Mouse (Mus musculus): ENCODE data around the gene Ephb2. TPM values are rescaled to one million over a fixed set of nuclear protein-coding genes. Genes with fewer than 3 reads are reported as not detected.

Gene Ephb2
- polyA plus RNA-seq, 1 experiment from 2014 or later = 0.08 TPM

DNA sequence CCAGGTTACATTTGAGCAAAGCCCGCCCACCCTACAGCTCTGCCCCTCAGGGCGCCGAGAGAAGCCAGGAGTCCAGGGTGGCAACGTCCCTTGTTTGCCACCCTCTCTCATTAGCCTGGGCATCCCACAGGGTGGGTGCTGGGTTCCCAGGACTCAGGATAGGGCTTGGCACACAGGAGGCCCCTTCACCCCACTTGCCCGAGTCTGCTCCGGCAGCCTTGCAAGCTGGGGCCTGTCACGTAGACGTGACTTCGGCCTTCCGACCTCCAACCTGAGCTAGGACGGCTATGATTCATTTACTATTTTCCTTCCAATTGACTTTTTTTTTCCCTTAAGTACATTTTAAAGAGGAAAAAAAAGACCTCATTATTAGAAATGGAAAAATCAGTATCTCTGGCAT, 56.6 kb downstream of the Ephb2 start:
- H3K4me1 ChIP-seq (ENCODE audit: insufficient read depth) = no peaks in the 10 kb centered on the region
- no peak for ATAC-seq

GRCm38 (mm10) chr4:136776471-136776892, 59.3 kb downstream of the Ephb2 start:
- TF ChIP-seq EP300 (IDR thresholded peaks at IDR 0.05; ENCODE audit: low read depth) (no peak), CTCF (IDR thresholded peaks at IDR 0.05; ENCODE audit: low read depth) (no peak)
- H3K27ac ChIP-seq (ENCODE audit: low read depth) = no peak overlapping the region
- no peak overlapping the region for H3K4me3 ChIP-seq (ENCODE audit: low read depth, low read length)
- H3K9ac ChIP-seq (replicated peaks) = no peak overlapping the region
- H3K4me1 ChIP-seq (ENCODE audit: insufficient read depth) = no peaks in the 10 kb centered on the region
- ATAC-seq = no peak
- no peak for DNase-seq
- H3K36me3 ChIP-seq (replicated peaks; ENCODE audit: insufficient read depth, low read length) = no peaks in the 10 kb centered on the region
- H3K27me3 ChIP-seq (ENCODE audit: insufficient read depth, low read length) = no peaks in the 10 kb centered on the region
- no peak overlapping the region for H3K4me2 ChIP-seq (ENCODE audit: low read depth, low read length)
- no peaks in the 10 kb centered on the region for H3K9me3 ChIP-seq (ENCODE audit: low read length)
- 34% methylated on average over 9 of the region's 9 CpGs for WGBS (ENCODE audit: insufficient replicate concordance)

More for the DNA sequence above, 56.6 kb downstream of the Ephb2 start:
- Histone ChIP-seq H3K4me2 (ENCODE audit: low read depth, low read length) (no peak overlapping the region), H3K36me3 (replicated peaks; ENCODE audit: insufficient read depth, low read length) (no peaks in the 10 kb centered on the region), H3K9me3 (ENCODE audit: low read length) (no peaks in the 10 kb centered on the region), H3K9ac (replicated peaks) (no peak overlapping the region), H3K27me3 (ENCODE audit: insufficient read depth, low read length) (no peaks in the 10 kb centered on the region), H3K27ac (ENCODE audit: low read depth) (no peak overlapping the region), H3K4me3 (ENCODE audit: low read depth, low read length) (no peak overlapping the region)
- WGBS (ENCODE audit: insufficient replicate concordance) = 89% methylated on average over 11 of the region's 11 CpGs
- TF ChIP-seq CTCF (IDR thresholded peaks at IDR 0.05; ENCODE audit: low read depth) = no peak
- DNase-seq = no peak

- Histone ChIP-seq H3K4me2 (ENCODE audit: low read depth, low read length) (no peak overlapping the region), H3K4me3 (ENCODE audit: low read depth, low read length) (no peak overlapping the region), H3K9me3 (ENCODE audit: low read length) (no peaks in the 10 kb centered on the region), H3K36me3 (replicated peaks; ENCODE audit: insufficient read depth, low read length) (no peaks in the 10 kb centered on the region), H3K4me1 (ENCODE audit: insufficient read depth) (no peaks in the 10 kb centered on the region), H3K27me3 (ENCODE audit: insufficient read depth, low read length) (no peaks in the 10 kb centered on the region), H3K27ac (ENCODE audit: low read depth) (no peak overlapping the region), H3K9ac (replicated peaks) (no peak overlapping the region)
- DNase-seq = no peak
- WGBS (ENCODE audit: insufficient replicate concordance) = 70% methylated on average over 2 of the region's 2 CpGs
- ATAC-seq = no peak
- TF ChIP-seq CTCF (IDR thresholded peaks at IDR 0.05; ENCODE audit: low read depth) (no peak), EP300 (IDR thresholded peaks at IDR 0.05; ENCODE audit: low read depth) (no peak)
These were observed 59.9 kb downstream of the Ephb2 start for GRCm38 (mm10) chr4:136775903-136776302.

GRCm38 (mm10) chr4:136774201-136774600, 61.6 kb downstream of the Ephb2 start:
- H3K4me3 ChIP-seq (ENCODE audit: low read depth, low read length) = no peak overlapping the region
- H3K4me1 ChIP-seq (ENCODE audit: insufficient read depth) = no peaks in the 10 kb centered on the region
- H3K27me3 ChIP-seq (ENCODE audit: insufficient read depth, low read length) = no peaks in the 10 kb centered on the region
- no peaks in the 10 kb centered on the region for H3K36me3 ChIP-seq (replicated peaks; ENCODE audit: insufficient read depth, low read length)
- no peak for ATAC-seq
- no peak for DNase-seq
- no peak overlapping the region for H3K27ac ChIP-seq (ENCODE audit: low read depth)
- no peak overlapping the region for H3K4me2 ChIP-seq (ENCODE audit: low read depth, low read length)
- WGBS (ENCODE audit: insufficient replicate concordance) = 57% methylated on average over 3 of the region's 3 CpGs
- TF ChIP-seq EP300 (IDR thresholded peaks at IDR 0.05; ENCODE audit: low read depth) = no peak
- TF ChIP-seq CTCF (IDR thresholded peaks at IDR 0.05; ENCODE audit: low read depth) = no peak
- H3K9ac ChIP-seq (replicated peaks) = no peak overlapping the region
- no peaks in the 10 kb centered on the region for H3K9me3 ChIP-seq (ENCODE audit: low read length)

GRCm38 (mm10) chr4:136772952-136773584, 62.7 kb downstream of the Ephb2 start:
- WGBS (ENCODE audit: insufficient replicate concordance) = 76% methylated on average over 13 of the region's 13 CpGs
- H3K4me3 ChIP-seq (ENCODE audit: low read depth, low read length) = no peak overlapping the region
- no peaks in the 10 kb centered on the region for H3K36me3 ChIP-seq (replicated peaks; ENCODE audit: insufficient read depth, low read length)
- no peak for TF ChIP-seq EP300 (IDR thresholded peaks at IDR 0.05; ENCODE audit: low read depth)
- H3K4me1 ChIP-seq (ENCODE audit: insufficient read depth) = no peaks in the 10 kb centered on the region
- H3K27ac ChIP-seq (ENCODE audit: low read depth) = no peak overlapping the region
- H3K9me3 ChIP-seq (ENCODE audit: low read length) = no peaks in the 10 kb centered on the region
- no peak for ATAC-seq
- no peak overlapping the region for H3K9ac ChIP-seq (replicated peaks)
- DNase-seq = no peak
- H3K4me2 ChIP-seq (ENCODE audit: low read depth, low read length) = no peak overlapping the region
- no peaks in the 10 kb centered on the region for H3K27me3 ChIP-seq (ENCODE audit: insufficient read depth, low read length)

DNA sequence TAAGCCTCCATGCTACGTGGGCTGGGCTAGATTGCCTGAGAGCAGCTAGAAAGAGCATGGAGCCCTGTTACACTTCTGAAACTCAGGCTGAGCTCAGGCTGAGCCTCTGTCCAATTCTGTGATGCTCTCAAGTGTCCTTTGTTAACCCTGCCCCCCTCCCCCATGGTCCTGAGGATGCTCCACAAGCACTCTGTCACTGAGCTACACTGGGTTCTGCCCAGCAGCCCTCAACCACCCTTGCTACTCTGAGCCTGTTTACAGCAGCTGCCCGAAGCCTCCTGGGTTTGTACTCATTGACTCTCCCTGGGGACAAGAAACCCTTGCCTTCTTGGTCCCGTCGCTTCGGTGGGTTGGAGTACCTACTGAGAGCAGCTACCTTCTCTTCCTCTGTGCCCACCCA, 63.5 kb downstream of the Ephb2 start:
- DNase-seq (no peak), ATAC-seq (no peak)
- Histone ChIP-seq H3K9me3 (ENCODE audit: low read length) (no peaks in the 10 kb centered on the region), H3K27me3 (ENCODE audit: insufficient read depth, low read length) (no peaks in the 10 kb centered on the region), H3K4me2 (ENCODE audit: low read depth, low read length) (no peak overlapping the region), H3K4me1 (ENCODE audit: insufficient read depth) (no peaks in the 10 kb centered on the region), H3K27ac (ENCODE audit: low read depth) (no peak overlapping the region), H3K36me3 (replicated peaks; ENCODE audit: insufficient read depth, low read length) (no peaks in the 10 kb centered on the region), H3K9ac (replicated peaks) (no peak overlapping the region), H3K4me3 (ENCODE audit: low read depth, low read length) (no peak overlapping the region)
- 87% methylated on average over 5 of the region's 5 CpGs for WGBS (ENCODE audit: insufficient replicate concordance)
- TF ChIP-seq CTCF (IDR thresholded peaks at IDR 0.05; ENCODE audit: low read depth) (no peak), EP300 (IDR thresholded peaks at IDR 0.05; ENCODE audit: low read depth) (no peak)

GRCm38 (mm10) chr4:136770718-136771117, 65.1 kb downstream of the Ephb2 start:
- Histone ChIP-seq H3K9ac (replicated peaks) (no peak overlapping the region), H3K27me3 (ENCODE audit: insufficient read depth, low read length) (no peaks in the 10 kb centered on the region), H3K9me3 (ENCODE audit: low read length) (no peaks in the 10 kb centered on the region), H3K4me1 (ENCODE audit: insufficient read depth) (no peaks in the 10 kb centered on the region), H3K27ac (ENCODE audit: low read depth) (no peak overlapping the region), H3K36me3 (replicated peaks; ENCODE audit: insufficient read depth, low read length) (no peaks in the 10 kb centered on the region), H3K4me3 (ENCODE audit: low read depth, low read length) (no peak overlapping the region), H3K4me2 (ENCODE audit: low read depth, low read length) (no peak overlapping the region)
- 61% methylated on average over 17 of the region's 17 CpGs for WGBS (ENCODE audit: insufficient replicate concordance)
- no peak for TF ChIP-seq CTCF (IDR thresholded peaks at IDR 0.05; ENCODE audit: low read depth)
- TF ChIP-seq EP300 (IDR thresholded peaks at IDR 0.05; ENCODE audit: low read depth) = no peak
- ATAC-seq (no peak), DNase-seq (no peak)
